Mouse (Mus musculus) liver, postnatal 0 days (tissue): ENCODE measurements at regions not wholly inside any gene's neighbourhood (a gene's known extent, or its start where the extent isn't known, plus 50 kb on each side); places are given as distances from the start of the nearest gene placed in this dataset.

Source experiments
- CTCF ChIP-seq: sonication (generic); IDR thresholded peaks from 2 replicates; pipeline ENCODE4 v1.5.1; 2016; ENCODE audit warnings: antibody characterized with exemption, low read depth
- EP300 ChIP-seq: IDR thresholded peaks from 2 replicates; pipeline ENCODE4 v1.6.1; 2016; ENCODE audit warnings: antibody characterized with exemption, low read depth, mild to moderate bottlenecking

DNA sequence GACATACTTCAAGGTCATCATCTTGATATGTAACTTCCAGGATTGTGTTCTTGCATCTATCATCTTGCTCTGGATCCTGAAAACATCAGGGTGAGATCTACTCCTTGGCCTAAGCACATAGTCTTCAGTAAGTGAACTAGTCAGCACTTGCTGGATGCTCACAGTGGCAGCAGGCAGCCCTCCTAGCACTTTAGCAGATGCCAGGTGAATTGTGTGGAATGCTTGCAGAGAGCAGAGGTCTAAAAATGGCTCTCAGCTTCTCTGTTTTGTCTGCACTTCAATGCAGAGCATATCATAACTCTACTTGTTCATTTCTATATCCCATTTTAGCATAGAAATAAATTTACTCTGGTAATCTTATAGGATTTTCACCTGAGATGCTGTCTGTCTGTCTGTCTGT is 85.8 kb upstream of the Fam84a start:
- TF ChIP-seq CTCF (no peak), EP300 (no peak)
